Mouse (Mus musculus) stomach, postnatal 0 days (tissue): Measurements from ENCODE around the gene Mapk12.

ENCODE experiments used
- CTCF ChIP-seq: IDR thresholded peaks from 2 replicates; pipeline ENCODE4 v1.5.1; 2016; ENCODE audit warnings: antibody characterized with exemption, low read depth, mild to moderate bottlenecking, moderate library complexity
- EP300 ChIP-seq: optimal IDR thresholded peaks from 2 replicates; pipeline ENCODE3; 2016; ENCODE audit warnings: antibody characterized with exemption

- no peak for TF ChIP-seq CTCF
- no peak for TF ChIP-seq EP300
Observed at GRCm38 (mm10) chr15:89147456-89147855, 7.0 kb upstream of the Mapk12 start.
